Mouse (Mus musculus) testis, adult 2 months (tissue): ENCODE measurements around the gene Sema7a.

Experiments used
- CTCF ChIP-seq: fragments of 200-500 bp; IDR thresholded peaks from 2 replicates; pipeline ENCODE4 v1.5.1; 2012; ENCODE audit warnings: low read depth, mild to moderate bottlenecking, inconsistent platforms, low read length, moderate library complexity; ENCODE audit not compliant: control insufficient read depth, insufficient read depth, insufficient replicate concordance
- POLR2A ChIP-seq: fragments of 200-500 bp; IDR thresholded peaks from 2 replicates; pipeline ENCODE4 v1.6.1; 2012; ENCODE audit warnings: low read depth, mild to moderate bottlenecking, inconsistent platforms, low read length, moderate library complexity; ENCODE audit not compliant: control insufficient read depth

DNA sequence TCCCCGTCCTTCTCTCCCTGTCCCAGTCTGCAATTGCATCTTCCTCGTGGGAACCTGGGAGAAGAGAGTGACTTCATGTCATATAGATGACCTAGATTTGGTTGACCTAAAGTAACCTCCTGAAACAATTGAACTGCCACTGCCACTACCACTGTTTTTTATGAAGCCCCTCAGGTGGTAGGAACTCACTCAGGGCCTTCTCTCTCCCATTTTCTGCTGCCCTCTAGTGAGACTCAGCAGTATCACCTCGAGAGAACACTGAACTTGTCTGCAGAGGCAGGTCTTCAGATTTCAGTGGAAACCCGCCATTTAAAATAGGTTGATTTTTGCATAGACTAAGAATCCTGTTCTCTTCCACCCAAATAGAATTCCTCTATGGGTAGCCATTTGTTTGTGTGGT is 55.4 kb downstream of the Sema7a start:
- TF ChIP-seq POLR2A (no peak), CTCF (no peak)
